Mouse (Mus musculus): ENCODE data around the gene Xndc1.
A peak's percentile ranks its signal among the peaks of the same experiment; 100 is the strongest.
"Not testable (repeated sequence)": the region's sequence is repeated elsewhere in the genome, so short reads cannot be mapped to it uniquely, and the experiment has no call there.

Gene Xndc1

DNA sequence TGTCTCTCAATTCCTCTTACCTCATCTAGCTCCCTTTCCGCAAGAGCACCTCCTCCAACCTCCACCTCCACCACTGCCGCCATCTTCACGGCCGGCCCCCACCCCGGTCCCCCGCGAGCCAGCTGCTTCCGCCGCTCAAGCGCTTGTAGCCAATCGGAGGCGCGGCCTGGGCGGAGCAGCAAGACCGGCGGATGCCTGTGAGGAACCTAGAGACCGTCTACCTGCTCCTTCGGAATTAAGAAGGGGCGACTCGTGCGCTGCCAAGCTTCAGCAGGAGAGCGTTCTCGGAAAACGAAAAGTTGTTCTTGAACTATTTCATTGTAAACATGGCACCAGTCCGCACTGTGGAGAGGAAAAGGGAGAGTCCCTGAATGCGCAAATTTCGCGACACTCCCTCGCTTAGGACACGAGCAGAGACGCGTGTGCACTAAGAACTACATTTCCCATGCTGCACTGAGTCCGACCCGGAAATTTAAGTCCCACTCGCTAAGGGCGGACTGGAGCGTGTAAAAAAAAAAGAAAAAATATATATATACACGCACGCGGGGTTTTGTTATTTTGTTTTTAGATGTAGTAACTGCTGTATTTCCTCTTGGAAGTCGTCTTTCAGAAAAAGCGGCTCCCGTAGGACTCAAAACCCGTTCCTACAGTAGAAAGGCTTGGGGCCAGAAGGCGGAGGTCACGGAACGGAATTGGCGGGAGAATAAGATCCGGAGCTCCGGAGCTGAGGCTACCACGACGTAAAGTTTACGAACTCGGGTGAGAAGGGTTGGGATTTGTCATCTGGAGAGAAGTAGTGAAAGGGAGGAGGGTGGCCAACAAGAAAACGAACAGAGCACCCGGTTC lies at the start of gene Xndc1, which contains the start of the genes Rnf121 and Xntrpc:
Xndc1 (plus strand) TSS at position 466 of the 846 bp plus-strand sequence.
Rnf121 (minus strand) TSS at position 424 of the 846 bp plus-strand sequence.
Xntrpc (plus strand) TSS at position 668 of the 846 bp plus-strand sequence.
- DNase-seq (ENCODE audit: low spot score) = peak; percentile 92

DNA sequence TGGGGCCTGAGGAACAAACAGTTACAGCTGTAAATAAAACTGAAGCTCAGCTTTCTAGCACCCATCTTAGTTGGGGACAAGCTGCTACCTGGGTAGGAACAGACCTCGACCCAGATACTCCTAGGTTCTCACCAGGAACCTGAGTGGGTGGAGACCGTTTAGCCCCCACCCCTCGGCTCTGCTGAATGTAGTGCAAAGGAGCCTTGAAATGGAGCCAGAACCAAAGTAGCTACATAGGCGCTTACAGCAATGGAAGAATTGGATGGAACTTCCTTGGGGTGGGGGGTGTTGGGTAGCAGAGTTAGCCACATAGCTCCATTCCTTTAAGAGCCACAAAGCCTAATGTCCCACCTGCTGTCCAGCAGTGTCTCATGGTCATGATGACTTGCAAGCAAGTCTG lies 48.4 kb upstream of the Xndc1 start:
- DNase-seq (ENCODE audit: low spot score) = no peak

DNA sequence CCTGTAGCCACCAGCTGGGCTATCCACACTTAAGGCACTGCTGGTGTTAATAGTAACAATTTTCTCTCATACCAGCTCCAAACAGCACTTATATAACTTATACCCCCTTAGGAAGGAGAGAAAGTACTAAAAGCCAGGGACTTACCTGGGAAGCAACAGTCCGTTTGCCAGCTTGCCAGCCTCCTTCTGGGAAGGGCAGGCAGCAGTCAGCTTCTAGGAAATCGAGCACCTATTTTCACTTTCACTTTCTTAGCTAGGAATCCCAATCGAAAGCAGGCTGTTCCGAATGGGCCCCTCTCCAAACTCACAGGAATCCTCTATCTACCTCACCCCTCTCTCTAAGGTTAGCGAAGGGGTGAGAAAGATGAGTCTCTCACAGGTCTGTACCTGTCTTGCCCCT lies 47.9 kb upstream of the Xndc1 start:
- DNase-seq (ENCODE audit: low spot score) = peak; percentile 38

DNA sequence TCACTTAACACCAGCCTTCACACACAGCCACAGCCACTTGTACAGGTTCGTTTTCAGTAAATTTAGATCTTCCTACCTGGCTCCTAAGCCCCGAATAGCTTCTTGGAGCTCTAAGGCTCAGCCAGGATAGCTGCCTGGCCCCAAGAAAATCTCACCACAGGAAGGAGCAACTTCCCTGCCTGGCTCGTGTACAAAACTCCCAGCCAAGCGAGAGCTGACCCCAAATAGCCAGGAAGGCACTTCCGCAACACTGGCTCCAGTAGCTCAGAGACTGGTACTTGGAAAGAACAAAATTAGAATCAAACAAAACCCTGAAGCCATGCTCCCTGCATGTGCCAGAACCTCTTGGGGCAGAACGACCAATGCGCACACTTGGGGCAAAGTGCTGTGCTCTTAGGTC lies 47.3 kb upstream of the Xndc1 start:
- no peak for DNase-seq (ENCODE audit: low spot score)

DNA sequence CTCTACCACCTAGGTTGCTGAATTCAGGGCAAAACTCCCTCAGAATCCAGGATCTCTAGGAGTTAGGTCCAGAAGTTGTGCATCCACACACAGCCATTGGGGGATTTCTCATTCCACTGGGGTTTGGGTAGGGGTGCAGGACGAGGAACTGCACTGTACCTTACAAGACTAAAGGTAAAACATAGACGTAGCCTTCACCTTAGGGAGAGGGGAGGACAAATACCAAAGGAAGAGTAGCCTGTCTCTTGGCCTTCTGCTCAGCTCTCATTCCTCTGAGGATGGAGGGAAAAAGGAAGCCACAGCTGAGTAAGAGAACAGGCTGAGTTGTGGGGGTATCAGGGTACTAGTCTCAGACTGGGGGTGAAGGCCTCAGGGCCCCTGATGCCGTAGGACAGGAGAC lies 46.7 kb upstream of the Xndc1 start, which contains the start of gene Il18bp:
Il18bp (minus strand) TSS at position 101 of the 400 bp plus-strand sequence.
- DNase-seq (ENCODE audit: low spot score) = no peak

- no peak for DNase-seq (ENCODE audit: low spot score)
These were observed 45.9 kb upstream of the Xndc1 start for GRCm38 (mm10) chr7:102019362-102019761.

DNA sequence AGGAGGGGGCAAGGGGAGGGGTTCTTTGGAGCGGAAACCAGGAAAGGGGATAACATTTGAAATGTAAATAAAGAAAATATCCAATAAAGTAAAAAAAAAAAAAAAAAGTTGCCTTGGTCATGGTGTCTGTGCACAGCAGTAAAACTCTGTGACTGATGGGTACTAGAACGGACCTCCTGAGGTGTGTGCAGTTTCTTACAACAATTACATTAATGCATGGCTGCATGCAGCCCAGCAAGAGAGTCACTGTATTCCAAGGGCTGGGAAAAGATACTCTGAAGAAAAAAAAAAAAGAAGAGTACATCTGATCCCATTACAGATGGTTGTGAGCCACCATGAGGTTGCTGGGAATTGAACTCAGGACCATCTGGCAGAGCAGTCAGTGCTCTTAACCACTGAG lies 44.4 kb upstream of the Xndc1 start:
- DNase-seq (ENCODE audit: low spot score) = not testable (repeated sequence)

- no peak for DNase-seq (ENCODE audit: low spot score)
These were observed 41.5 kb upstream of the Xndc1 start for GRCm38 (mm10) chr7:102023821-102024220.

DNA sequence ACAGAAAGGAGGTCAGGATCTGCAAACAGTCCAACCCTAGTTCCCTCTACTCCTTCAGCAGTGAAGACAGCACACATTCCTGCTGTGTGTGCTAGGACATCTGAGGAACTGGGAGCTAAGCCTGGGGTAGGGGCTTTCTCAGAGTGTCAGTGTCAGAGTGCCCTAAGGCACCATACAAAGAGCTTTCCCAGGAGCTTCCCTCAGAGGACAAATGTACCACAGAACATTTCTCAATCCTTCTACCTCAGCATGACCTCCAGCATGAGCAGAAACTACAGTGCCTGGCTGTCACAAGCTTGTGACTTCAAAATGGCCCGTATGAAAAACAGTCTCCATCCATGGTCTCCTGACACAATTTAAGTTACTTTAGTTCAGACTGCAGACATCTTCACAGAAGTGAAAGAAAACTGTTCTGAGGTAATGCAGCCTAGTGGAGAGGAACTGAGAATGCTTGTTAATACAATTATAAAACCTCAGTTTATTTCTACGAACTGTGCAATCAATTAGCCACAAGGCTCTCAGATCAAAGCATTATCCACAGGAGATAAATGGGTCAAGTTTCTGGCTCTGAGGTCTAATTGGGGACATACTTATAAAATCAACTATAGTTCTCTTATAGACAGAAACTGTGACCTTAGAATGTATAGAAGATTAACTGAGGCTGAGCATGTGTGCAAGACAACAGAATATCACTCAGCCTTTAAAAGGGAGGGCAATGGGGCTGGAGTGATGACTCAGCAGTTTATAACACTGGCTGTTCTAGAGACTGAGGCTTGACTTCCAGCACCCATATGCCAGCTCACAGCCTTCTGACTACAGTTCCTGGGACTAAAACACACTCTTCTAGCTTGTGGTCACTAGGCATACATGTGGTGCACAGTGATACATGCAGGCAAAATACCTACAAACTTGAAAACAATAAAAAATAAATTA lies 39.9 kb upstream of the Xndc1 start:
- no peak for DNase-seq (ENCODE audit: low spot score)

GRCm38 (mm10) chr7:102034904-102035303 lies 30.4 kb upstream of the Xndc1 start:
- no peak for DNase-seq (ENCODE audit: low spot score)

DNA sequence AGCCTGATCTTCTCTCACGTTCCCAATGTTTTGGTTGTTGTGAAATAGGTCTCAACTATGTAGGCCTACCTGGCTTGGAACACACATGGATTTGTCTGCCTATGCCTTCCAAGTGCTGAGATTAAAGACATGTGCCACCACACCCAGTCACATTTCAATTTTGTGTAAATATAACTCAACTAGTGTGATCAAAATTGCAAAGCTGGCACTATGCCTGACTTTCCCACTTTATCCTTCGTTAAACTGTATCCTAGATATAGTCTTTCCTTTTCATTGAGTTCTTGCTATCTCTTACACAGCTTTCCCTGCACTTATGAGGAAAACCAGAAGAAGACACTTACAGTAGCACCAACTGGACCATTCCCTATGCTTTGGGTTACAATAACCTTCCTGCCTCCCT lies 29.8 kb upstream of the Xndc1 start:
- DNase-seq (ENCODE audit: low spot score) = no peak

DNA sequence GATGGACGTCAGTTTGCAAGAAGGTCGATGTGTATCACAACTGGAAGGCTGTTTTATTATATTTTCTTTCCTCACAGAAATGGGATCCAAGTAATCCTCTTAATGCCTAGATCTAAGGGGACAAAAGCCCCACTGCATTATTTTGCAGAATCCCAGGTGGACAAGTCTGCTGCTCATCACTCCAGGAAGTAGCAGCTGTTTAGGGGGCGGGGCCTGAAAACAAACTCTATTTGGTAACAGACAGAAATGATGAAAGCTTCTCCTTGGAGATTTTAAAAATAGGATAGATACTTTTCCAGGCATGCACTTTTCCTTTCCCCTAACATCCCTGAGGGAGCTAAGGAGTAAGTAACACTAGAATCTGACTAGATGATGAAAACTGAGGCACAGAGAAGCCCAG lies 28.0 kb upstream of the Xndc1 start:
- no peak for DNase-seq (ENCODE audit: low spot score)

DNA sequence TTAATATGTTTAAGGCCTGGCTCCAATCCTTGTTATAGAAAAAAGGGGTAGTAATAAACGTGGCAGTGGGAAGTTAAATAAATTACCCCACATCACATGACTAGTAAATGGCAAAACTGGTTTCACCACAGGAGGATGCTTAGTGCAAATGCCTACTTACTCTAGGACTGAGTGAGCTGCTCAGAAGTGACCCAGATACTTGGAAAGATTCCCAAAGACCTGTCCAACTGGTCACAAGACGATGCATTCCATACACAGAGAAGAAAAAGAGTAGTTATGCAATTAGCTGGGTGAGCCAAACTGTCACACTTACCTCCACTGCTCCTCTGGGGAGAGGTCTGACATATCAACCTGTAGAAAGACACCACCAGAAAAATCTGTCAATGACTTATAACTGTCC lies 23.0 kb upstream of the Xndc1 start:
- DNase-seq (ENCODE audit: low spot score) = no peak

GRCm38 (mm10) chr7:102048524-102048923 lies 16.8 kb upstream of the Xndc1 start:
- not testable (repeated sequence) for DNase-seq (ENCODE audit: low spot score)

DNA sequence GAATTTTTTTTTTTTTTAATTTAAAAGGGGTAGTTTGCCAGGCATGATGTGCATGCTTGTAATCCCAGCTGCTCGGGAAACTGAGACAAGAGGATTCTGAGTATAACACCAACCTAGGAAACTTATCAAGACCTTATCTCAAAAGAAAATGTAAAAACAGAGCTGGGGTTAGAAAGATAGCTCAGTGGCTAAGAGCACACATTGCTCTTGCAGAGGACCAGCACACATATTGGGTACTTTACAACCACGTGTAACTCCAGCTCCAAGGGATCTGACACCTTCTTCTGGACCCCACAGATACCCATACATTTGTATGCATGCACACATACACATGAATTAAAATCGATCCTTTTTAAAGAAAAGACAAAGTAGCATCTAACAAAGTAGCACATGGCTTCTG lies 4.0 kb upstream of the Xndc1 start:
- no peak for DNase-seq (ENCODE audit: low spot score)

DNA sequence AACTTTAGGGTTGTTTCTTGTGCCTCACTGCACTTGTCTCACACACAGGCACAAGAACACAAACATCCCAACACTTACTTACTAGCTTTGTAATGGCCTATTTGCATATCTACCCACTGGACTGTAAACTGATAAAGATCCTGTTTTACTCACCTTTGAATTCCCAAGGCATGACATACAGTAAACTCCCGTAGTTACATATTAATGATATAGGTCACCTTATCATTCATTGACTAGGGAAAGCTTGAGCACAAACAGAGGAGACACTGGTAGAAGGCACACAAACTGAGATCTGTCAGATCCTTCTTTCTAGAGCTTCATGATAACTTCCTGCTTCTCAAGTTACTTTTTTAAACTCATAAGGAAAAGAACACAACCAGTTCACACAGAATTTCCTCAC lies 3.1 kb upstream of the Xndc1 start:
- no peak for DNase-seq (ENCODE audit: low spot score)

DNA sequence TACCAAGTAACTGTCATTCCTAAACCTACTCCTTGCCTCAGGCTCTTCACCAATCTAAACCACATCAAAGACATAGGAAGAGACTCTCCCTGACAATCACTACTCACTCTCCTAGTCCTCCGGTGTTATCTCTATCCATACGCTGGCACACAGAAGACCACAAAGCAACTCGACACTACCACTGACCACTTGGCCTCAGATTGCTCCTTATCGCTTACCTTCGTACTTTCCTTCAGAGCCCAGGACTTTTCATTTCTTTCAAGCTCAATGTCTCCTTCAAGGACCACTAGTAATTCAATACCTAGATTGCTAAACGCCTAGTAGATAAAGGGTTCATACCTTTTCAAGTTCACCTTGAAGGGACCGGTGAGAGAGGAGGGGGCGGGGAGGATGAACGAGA lies 1.4 kb upstream of the Xndc1 start:
- no peak for DNase-seq (ENCODE audit: low spot score)

GRCm38 (mm10) chr7:102064655-102065045 lies 661 bp upstream of the Xndc1 start:
- DNase-seq (ENCODE audit: low spot score) = no peak

- no peak for DNase-seq (ENCODE audit: low spot score)
These were observed 1.1 kb downstream of the Xndc1 start for GRCm38 (mm10) chr7:102066363-102066762.

GRCm38 (mm10) chr7:102076714-102077296 lies 11.5 kb downstream of the Xndc1 start:
- DNase-seq (ENCODE audit: low spot score) = peak; percentile 34

DNA sequence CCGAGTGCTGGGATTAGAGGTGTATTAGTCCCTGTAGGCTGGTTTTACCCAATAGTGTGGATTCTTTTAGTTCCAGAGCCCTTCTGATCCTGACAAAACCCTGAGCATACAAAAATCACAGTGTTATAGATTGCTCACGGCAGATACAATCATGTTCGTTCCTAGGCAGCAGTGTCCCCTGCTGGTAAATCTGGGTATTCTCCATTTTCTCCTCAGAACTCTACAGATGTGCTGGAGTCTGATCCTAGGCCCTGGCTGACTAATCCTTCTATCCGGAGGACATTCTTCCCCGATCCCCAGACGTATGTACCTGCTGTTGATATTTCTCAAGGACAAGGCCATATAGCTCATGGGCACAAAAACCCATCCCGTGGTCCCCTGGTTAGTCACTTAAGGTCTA lies 13.2 kb downstream of the Xndc1 start:
- peak; percentile 61 for DNase-seq (ENCODE audit: low spot score)

DNA sequence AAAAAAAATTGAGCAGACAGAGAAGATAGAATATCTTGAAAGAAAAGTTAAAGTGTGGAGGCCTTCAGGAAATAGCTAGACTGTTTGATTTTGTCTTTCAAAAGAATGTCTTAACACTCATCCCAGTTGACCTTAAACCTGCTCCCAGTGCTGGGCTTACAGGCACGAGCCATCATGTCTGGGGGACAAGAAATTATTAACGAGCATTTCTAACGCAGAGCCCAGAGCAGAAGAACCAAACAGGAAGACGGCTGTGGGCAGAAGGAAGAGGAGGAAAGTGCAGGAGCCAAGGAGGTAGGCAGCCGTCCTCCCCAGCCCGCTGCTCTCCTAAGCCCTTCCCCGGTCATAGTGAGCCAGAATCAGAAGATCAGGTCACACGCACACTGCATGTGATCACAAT lies 15.0 kb downstream of the Xndc1 start:
- DNase-seq (ENCODE audit: low spot score) = no peak

Measured in MN1 (cell line).